Mouse (Mus musculus) activated CD4-positive, CD25-positive, alpha-beta regulatory T cell, adult 9 weeks (primary cell): ENCODE measurements around the gene Fbxo45. TPM values are rescaled to one million over a fixed set of nuclear protein-coding genes. Genes with fewer than 3 reads are reported as not detected.

Experiments used
- polyA plus RNA-seq: library from polyadenylated mRNA; unstranded; fragments of 100-300 nt; shearing (Covaris generic); gene quantifications from one replicate; pipeline ENCODE4 v1.2.1, GENCODE M21; 2017

Gene Fbxo45
- polyA plus RNA-seq: 2.4 TPM

GRCm38 (mm10) chr16:32246952-32247370, at the start of gene Fbxo45, which contains the start of gene Wdr53:
Gene Fbxo45 (minus strand): TSS chr16:32247158.
Gene Wdr53 (plus strand): TSS chr16:32247227.

GRCm38 (mm10) chr16:32277308-32278256, 30.6 kb upstream of the Fbxo45 start, which contains the start of gene Rnf168:
Gene Rnf168 (plus strand): TSS chr16:32277459.

DNA sequence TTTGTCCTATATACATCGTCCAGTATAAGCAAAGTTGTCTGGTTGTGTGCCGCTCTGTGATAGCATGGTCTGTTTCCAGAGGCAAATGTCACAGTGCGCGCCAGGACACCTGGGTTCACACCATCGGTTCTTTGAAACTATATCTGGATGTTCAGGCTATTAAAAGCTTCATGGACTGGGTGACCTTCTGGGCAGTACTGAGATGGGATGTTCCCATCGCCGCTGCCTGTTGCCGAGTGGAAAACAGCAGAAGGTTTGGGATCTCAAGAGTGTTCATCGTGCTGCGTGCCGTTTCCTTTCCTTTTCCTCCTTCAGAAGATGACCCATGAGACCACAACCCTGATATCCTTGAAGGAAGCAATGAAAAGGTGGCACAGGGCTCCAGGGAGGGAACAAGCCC, 24.3 kb upstream of the Fbxo45 start, which contains the start of gene Smco1:
Gene Smco1 (plus strand): TSS at position 178 of the 400 bp plus-strand sequence.

Other genes starting within 250 kb of the Fbxo45 start
- 17.5 TPM for gene Senp5, start 243.9 kb downstream of the Fbxo45 start, polyA plus RNA-seq
- 89.8 TPM for gene Pak2, start 167.8 kb downstream of the Fbxo45 start, polyA plus RNA-seq
- gene Pigx, start 147.4 kb downstream of the Fbxo45 start, polyA plus RNA-seq: 142 TPM
- gene Cep19, start 147.4 kb downstream of the Fbxo45 start, polyA plus RNA-seq: 44.3 TPM
- gene Nrros, start 81.6 kb downstream of the Fbxo45 start, polyA plus RNA-seq: 99.4 TPM
- gene Bex6, start 67.3 kb downstream of the Fbxo45 start, polyA plus RNA-seq: not detected
- 25.0 TPM for gene Wdr53, start 69 bp upstream of the Fbxo45 start, polyA plus RNA-seq
- not detected for gene Smco1, start 24.3 kb upstream of the Fbxo45 start, polyA plus RNA-seq
- 14.9 TPM for gene Rnf168, start 30.3 kb upstream of the Fbxo45 start, polyA plus RNA-seq
- gene Ubxn7, start 85.1 kb upstream of the Fbxo45 start, polyA plus RNA-seq: 31.5 TPM
- gene Tm4sf19, start 153.3 kb upstream of the Fbxo45 start, polyA plus RNA-seq: not detected
- gene Tctex1d2, start 172.5 kb upstream of the Fbxo45 start, polyA plus RNA-seq: 3.7 TPM
- gene Pcyt1a, start 183.8 kb upstream of the Fbxo45 start, polyA plus RNA-seq: 15.2 TPM
- gene Slc51a, start 240.7 kb upstream of the Fbxo45 start, polyA plus RNA-seq: 0.12 TPM
- not detected for gene Zdhhc19, start 249.1 kb upstream of the Fbxo45 start, polyA plus RNA-seq